Mouse (Mus musculus) urinary bladder, postnatal 4 days (tissue): Measurements from ENCODE around the gene Arid1b.

Experiments used
- DNase-seq, 2 experiments: peaks; one replicate each; pipeline ENCODE4 v3.0.0; 2021 to 2022; ENCODE audit warnings: low spot score in 2 of 2

Arid1b gene

GRCm38 (mm10) chr17:5188400-5188799 lies 194.3 kb downstream of the Arid1b start:
- DNase-seq, result no peak

- peak; percentile 96 to 97 for DNase-seq
Measured at GRCm38 (mm10) chr17:5189551-5190351, 195.6 kb downstream of the Arid1b start.

GRCm38 (mm10) chr17:5190367-5190766 lies 196.2 kb downstream of the Arid1b start:
- DNase-seq, result no peak

- no peak for DNase-seq
Measured at GRCm38 (mm10) chr17:5194157-5194916, 200.2 kb downstream of the Arid1b start.

- DNase-seq, result no peak
Measured at GRCm38 (mm10) chr17:5195397-5195796, 201.3 kb downstream of the Arid1b start.

- no peak for DNase-seq
Measured at GRCm38 (mm10) chr17:5196005-5196404, 201.9 kb downstream of the Arid1b start.

GRCm38 (mm10) chr17:5196508-5196907 lies 202.4 kb downstream of the Arid1b start:
- no peak for DNase-seq

GRCm38 (mm10) chr17:5197083-5197482 lies 203.0 kb downstream of the Arid1b start:
- DNase-seq, result no peak

- no peak for DNase-seq
Measured at GRCm38 (mm10) chr17:5197765-5198164, 203.6 kb downstream of the Arid1b start.

- DNase-seq, result no peak
Measured at GRCm38 (mm10) chr17:5198252-5198651, 204.1 kb downstream of the Arid1b start.

GRCm38 (mm10) chr17:5198811-5199210 lies 204.7 kb downstream of the Arid1b start:
- DNase-seq, result no peak

- DNase-seq, result no peak
Measured at GRCm38 (mm10) chr17:5200638-5201037, 206.5 kb downstream of the Arid1b start.

GRCm38 (mm10) chr17:5201859-5202598 lies 207.9 kb downstream of the Arid1b start:
- no peak for DNase-seq

- DNase-seq, result no peak
Measured at GRCm38 (mm10) chr17:5202756-5203155, 208.6 kb downstream of the Arid1b start.

- DNase-seq, result no peak
Measured at GRCm38 (mm10) chr17:5203346-5204102, 209.4 kb downstream of the Arid1b start.

- DNase-seq, result no peak
Measured at GRCm38 (mm10) chr17:5204103-5204665, 210.1 kb downstream of the Arid1b start.

GRCm38 (mm10) chr17:5205163-5205581 lies 211.0 kb downstream of the Arid1b start:
- no peak for DNase-seq

- no peak for DNase-seq
Measured at GRCm38 (mm10) chr17:5206731-5207130, 212.6 kb downstream of the Arid1b start.

GRCm38 (mm10) chr17:5207881-5208280 lies 213.7 kb downstream of the Arid1b start:
- no peak for DNase-seq

- no peak for DNase-seq
Measured at GRCm38 (mm10) chr17:5208362-5208761, 214.2 kb downstream of the Arid1b start.

GRCm38 (mm10) chr17:5209076-5209475 lies 214.9 kb downstream of the Arid1b start:
- no peak for DNase-seq
